Mouse (Mus musculus): ENCODE measurements around the gene Card19. TPM values are rescaled to one million over a fixed set of nuclear protein-coding genes. Genes with fewer than 3 reads are reported as not detected.

The Card19 gene
- total and polyA plus RNA-seq, 3 experiments = 15.8 to 51.8 TPM; not detected in 1

DNA sequence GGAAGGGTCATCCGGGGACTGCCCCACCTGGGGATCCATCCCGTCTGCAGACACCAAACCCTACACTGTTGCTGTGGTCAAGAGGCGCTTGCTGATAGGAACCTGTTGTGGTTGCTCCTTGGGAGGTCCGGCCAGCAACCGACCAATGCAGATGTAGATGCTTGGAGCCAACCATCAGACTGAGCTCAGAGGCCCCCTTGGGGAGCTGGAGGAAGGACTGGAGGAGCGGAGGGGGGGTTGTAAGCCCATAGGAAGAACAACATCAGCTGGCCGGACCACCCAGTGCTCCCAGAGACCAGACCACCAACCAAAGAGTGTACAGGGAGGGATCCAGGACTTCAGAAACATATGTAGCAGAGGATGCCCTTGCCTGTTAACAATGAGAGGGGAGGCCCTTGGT is 6.5 kb downstream of the Card19 start:
- H3K4me3 ChIP-seq (ENCODE audit: control insufficient read depth in 1 of 2, insufficient read depth in 1 of 2, low read depth in 2 of 2, low read length in 2 of 2) = no peak overlapping the region
- no peaks in the 10 kb centered on the region for H3K79me2 ChIP-seq (ENCODE audit: control insufficient read depth, insufficient read depth, low read length, poor library complexity)
- TF ChIP-seq GATA1 (IDR thresholded peaks at IDR 0.05; ENCODE audit: low read depth, low read length) (no peak), MYB (IDR thresholded peaks at IDR 0.05; ENCODE audit: low read depth, low read length) (no peak), MAX (IDR thresholded peaks at IDR 0.05; ENCODE audit: low read length) (no peak), KAT2A (conservative IDR thresholded peaks at IDR 0.05; ENCODE audit: low read depth, low read length) (no peak), POLR2A (IDR thresholded peaks at IDR 0.05; ENCODE audit: control insufficient read depth in 1 of 2, insufficient read depth in 1 of 2, low read depth in 1 of 2, low read length in 2 of 2, poor library complexity in 1 of 2) (no peak), ZNF384 (IDR thresholded peaks at IDR 0.05; ENCODE audit: low read depth, low read length) (no peak), TAL1 (IDR thresholded peaks at IDR 0.05; ENCODE audit: low read length) (no peak), BHLHE40 (IDR thresholded peaks at IDR 0.05; ENCODE audit: borderline replicate concordance, low read depth, low read length) (no peak), USF2 (IDR thresholded peaks at IDR 0.05; ENCODE audit: borderline replicate concordance in 1 of 2, insufficient read depth in 1 of 2, low read depth in 1 of 2, low read length in 2 of 2) (no peak)
- H3K27me3 ChIP-seq (ENCODE audit: control insufficient read depth in 1 of 2, insufficient read depth in 2 of 2, low read length in 2 of 2) = no peaks in the 10 kb centered on the region
- no peaks in the 10 kb centered on the region for H3K36me3 ChIP-seq (ENCODE audit: control insufficient read depth in 1 of 2, insufficient read depth in 2 of 2, low read length in 2 of 2)
- no peak overlapping the region for H3K27ac ChIP-seq (ENCODE audit: control insufficient read depth, low read depth, low read length)
- no peak for DNase-seq (ENCODE audit: low read depth, low spot score)
- H3K9ac ChIP-seq (ENCODE audit: control insufficient read depth, low read depth, low read length, poor library complexity, severe bottlenecking) = no peak overlapping the region
- no peaks in the 10 kb centered on the region for H3K9me3 ChIP-seq (replicated peaks; ENCODE audit: insufficient read depth, low read length)
- H3K4me1 ChIP-seq (ENCODE audit: control insufficient read depth in 1 of 2, insufficient read depth in 2 of 2, low read length in 2 of 2) = no peaks in the 10 kb centered on the region; a peak in 2 of 4 replicates

DNA sequence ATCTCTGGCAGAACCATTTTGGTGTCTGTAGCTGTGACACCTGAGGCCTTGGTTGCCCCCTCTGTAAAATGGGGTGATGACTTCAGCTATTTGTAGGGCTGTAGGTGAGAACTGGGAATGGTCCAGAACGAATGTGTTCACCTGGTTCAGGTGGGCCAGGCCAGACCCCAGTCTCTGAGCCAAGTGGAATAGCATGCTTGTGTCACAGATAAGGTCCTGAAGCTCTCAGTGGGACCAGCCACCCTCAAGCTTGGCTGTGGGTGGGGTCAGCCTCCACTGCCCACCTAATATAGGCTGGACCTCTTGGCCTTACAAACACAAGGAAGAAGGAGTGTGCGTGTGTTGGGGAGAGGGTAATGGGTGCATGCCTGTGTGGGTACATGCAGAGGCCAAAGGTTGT is 9.5 kb downstream of the Card19 start:
- H3K4me1 ChIP-seq (ENCODE audit: control insufficient read depth in 1 of 2, insufficient read depth in 2 of 2, low read length in 2 of 2) = no peaks in the 10 kb centered on the region; a peak in 1 of 4 replicates

More for the DNA sequence above, 9.5 kb downstream of the Card19 start:
- H3K79me2 ChIP-seq (ENCODE audit: control insufficient read depth, insufficient read depth, low read length, poor library complexity) = no peaks in the 10 kb centered on the region
- no peak for DNase-seq (ENCODE audit: low read depth, low spot score)
- no peaks in the 10 kb centered on the region for H3K36me3 ChIP-seq (ENCODE audit: control insufficient read depth in 1 of 2, insufficient read depth in 2 of 2, low read length in 2 of 2)
- H3K27ac ChIP-seq (ENCODE audit: control insufficient read depth, low read depth, low read length) = no peak overlapping the region
- no peak overlapping the region for H3K4me3 ChIP-seq (ENCODE audit: control insufficient read depth in 1 of 2, insufficient read depth in 1 of 2, low read depth in 2 of 2, low read length in 2 of 2)
- H3K9ac ChIP-seq (ENCODE audit: control insufficient read depth, low read depth, low read length, poor library complexity, severe bottlenecking) = no peak overlapping the region
- TF ChIP-seq NRF1 (IDR thresholded peaks at IDR 0.05; ENCODE audit: insufficient read depth, low read depth, low read length, poor library complexity, severe bottlenecking) (no peak), CTCF (IDR thresholded peaks at IDR 0.05 in 2 of 3, conservative IDR thresholded peaks at IDR 0.05 in 1 of 3; ENCODE audit: control insufficient read depth in 1 of 3, insufficient read depth in 1 of 3, low read depth in 2 of 3, low read length in 3 of 3, poor library complexity in 1 of 3, severe bottlenecking in 1 of 3) (no peak), ZMIZ1 (IDR thresholded peaks at IDR 0.05; ENCODE audit: low read depth, low read length) (no peak), MAX (IDR thresholded peaks at IDR 0.05; ENCODE audit: low read length) (no peak), MYC (IDR thresholded peaks at IDR 0.05; ENCODE audit: low read depth, low read length) (no peak), POLR2AphosphoS5 (IDR thresholded peaks at IDR 0.05; ENCODE audit: borderline replicate concordance, low read depth, low read length) (no peak), MAZ (IDR thresholded peaks at IDR 0.05; ENCODE audit: low read depth, low read length) (no peak), JUND (IDR thresholded peaks at IDR 0.05; ENCODE audit: low read depth, low read length) (no peak), TAL1 (IDR thresholded peaks at IDR 0.05; ENCODE audit: low read length) (no peak), MEF2A (IDR thresholded peaks at IDR 0.05; ENCODE audit: extremely low read depth, insufficient replicate concordance, low read depth, low read length, poor library complexity, severe bottlenecking) (no peak), HCFC1 (IDR thresholded peaks at IDR 0.05; ENCODE audit: low read depth, low read length) (no peak), GATA1 (IDR thresholded peaks at IDR 0.05; ENCODE audit: low read depth, low read length) (no peak), ZNF384 (IDR thresholded peaks at IDR 0.05; ENCODE audit: low read depth, low read length) (no peak), USF2 (IDR thresholded peaks at IDR 0.05; ENCODE audit: borderline replicate concordance in 1 of 2, insufficient read depth in 1 of 2, low read depth in 1 of 2, low read length in 2 of 2) (no peak), USF1 (IDR thresholded peaks at IDR 0.05; ENCODE audit: low read depth, low read length) (no peak), POLR2A (IDR thresholded peaks at IDR 0.05; ENCODE audit: control insufficient read depth in 1 of 2, insufficient read depth in 1 of 2, low read depth in 1 of 2, low read length in 2 of 2, poor library complexity in 1 of 2) (no peak), SMC3 (IDR thresholded peaks at IDR 0.05; ENCODE audit: low read depth, low read length) (no peak)
- H3K9me3 ChIP-seq (replicated peaks; ENCODE audit: insufficient read depth, low read length) = no peaks in the 10 kb centered on the region
- H3K27me3 ChIP-seq (ENCODE audit: control insufficient read depth in 1 of 2, insufficient read depth in 2 of 2, low read length in 2 of 2) = no peaks in the 10 kb centered on the region
